Mouse (Mus musculus): Measurements from ENCODE around the gene Abcd1.

DNA sequence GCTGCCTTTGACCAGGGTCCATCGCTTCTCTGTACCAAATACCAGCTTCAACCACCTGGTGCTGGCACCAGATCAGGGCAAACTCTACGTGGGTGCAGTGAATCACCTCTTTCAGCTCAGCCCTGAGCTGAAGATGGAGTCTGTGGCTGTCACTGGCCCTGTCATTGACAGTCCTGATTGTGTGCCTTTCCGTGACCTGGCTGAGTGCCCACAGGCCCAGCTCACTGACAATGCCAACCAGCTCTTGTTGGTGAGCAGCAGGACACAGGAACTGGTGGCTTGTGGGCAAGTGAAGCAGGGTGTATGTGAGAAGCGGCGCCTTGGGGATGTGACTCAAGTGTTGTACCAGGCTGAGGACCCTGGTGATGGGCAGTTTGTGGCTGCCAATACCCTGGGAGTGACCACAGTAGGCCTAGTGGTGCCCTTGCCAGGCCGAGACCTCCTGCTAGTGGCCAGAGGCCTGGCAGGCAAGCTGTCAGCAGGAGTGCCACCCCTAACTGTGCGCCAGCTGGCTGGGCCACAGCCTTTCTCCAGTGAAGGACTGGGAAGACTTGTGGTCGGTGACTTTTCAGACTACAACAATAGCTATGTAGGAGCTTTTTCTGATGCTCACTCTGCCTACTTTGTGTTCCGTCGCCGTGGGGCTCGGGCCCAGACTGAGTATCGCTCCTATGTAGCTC lies 42.4 kb downstream of the Abcd1 start:
- TF ChIP-seq POLR2A (IDR thresholded peaks at IDR 0.05; ENCODE audit: insufficient read length, low read depth) (no peak), E2F4 (IDR thresholded peaks at IDR 0.05; ENCODE audit: insufficient read depth) (no peak), POLR2AphosphoS2 (IDR thresholded peaks at IDR 0.05; ENCODE audit: insufficient read length, low read depth) (no peak), MYOG (IDR thresholded peaks at IDR 0.05; ENCODE audit: control insufficient read depth in 1 of 3, insufficient read depth in 1 of 3, insufficient read length in 2 of 3, low read depth in 2 of 3) (no peak)
